Mouse (Mus musculus): ENCODE measurements at regions not wholly inside any gene's neighbourhood (a gene's known extent, or its start where the extent isn't known, plus 50 kb on each side); places are given as distances from the start of the nearest gene placed in this dataset.

DNA sequence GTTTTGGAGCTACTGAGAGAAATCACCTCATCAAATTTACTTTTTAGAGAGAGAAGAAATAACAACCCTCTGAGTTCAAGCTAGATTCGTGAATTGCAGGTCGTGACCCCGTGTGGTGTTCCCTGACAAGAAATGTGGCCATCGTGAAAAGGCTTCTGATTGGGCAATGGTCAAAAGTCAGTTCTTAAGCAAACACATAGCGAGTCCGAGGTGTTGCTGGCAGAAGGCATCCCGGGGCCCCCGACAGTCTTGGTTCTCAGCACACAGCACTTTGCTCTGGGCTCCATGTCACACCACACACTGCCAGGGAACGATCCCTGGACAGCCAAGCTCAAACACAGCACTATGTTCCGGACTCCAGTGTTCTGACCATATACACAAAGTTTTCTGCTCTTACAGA lies 320.0 kb downstream of the Etnk1 start:
- in situ Hi-C loops (cut with MboI; ENCODE audit: low pct_ligation_motif_present, low pct_unique_long_range_greater_than_20kb, low sequenced_read_pairs) (no loop called here), dilution Hi-C loops (cut with MboI; ENCODE audit: extremely low pct_ligation_motif_present, extremely low pct_unique_long_range_greater_than_20kb, low sequenced_read_pairs) (no loop called here)
- H3K36me3 ChIP-seq (replicated peaks in 1 of 2; ENCODE audit: control insufficient read depth in 1 of 2, insufficient read depth in 1 of 2, low read length in 1 of 2) = no peaks in the 10 kb centered on the region

DNA sequence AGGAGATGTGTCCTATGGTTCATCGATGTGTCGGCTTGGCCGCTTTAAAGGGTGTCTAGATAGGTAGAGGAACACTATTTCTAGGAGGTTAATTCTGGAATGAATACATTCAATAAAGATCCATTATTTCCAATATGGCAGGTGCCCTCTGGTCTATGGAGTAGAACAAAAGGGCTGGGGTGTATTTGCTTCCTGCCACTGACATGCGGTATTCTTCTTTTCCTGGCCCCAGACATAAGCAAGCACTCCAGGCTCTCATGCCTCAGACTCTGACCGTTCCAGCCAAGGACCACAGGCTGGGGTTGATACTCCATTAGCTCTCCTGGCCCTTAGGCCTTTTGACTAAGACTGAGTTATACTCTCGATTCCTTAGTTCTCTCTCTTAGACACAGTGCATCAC lies 323.0 kb downstream of the Etnk1 start:
- Histone ChIP-seq H3K9ac (ENCODE audit: insufficient read depth, low read depth) (no peak overlapping the region), H3K4me2 (ENCODE audit: insufficient read depth, low read depth, poor library complexity, severe bottlenecking) (no peak overlapping the region), H3K27ac (ENCODE audit: insufficient read depth, low read depth) (no peak overlapping the region), H3K4me1 (ENCODE audit: control insufficient read depth in 1 of 2, insufficient read depth in 2 of 2) (no peaks in the 10 kb centered on the region), H3K79me2 (replicated peaks; ENCODE audit: control insufficient read depth, extremely low read depth, insufficient read depth, poor library complexity, severe bottlenecking) (no peaks in the 10 kb centered on the region), H3K36me3 (replicated peaks in 1 of 2; ENCODE audit: control insufficient read depth in 1 of 2, insufficient read depth in 1 of 2, low read length in 1 of 2) (no peaks in the 10 kb centered on the region), H3K9me3 (replicated peaks; ENCODE audit: low read length) (no peaks in the 10 kb centered on the region), H3K27me3 (replicated peaks) (no peaks in the 10 kb centered on the region), H3K4me3 (replicated peaks in 1 of 3; ENCODE audit: low read depth in 2 of 3, low read length in 2 of 3, poor library complexity in 1 of 3) (no peak overlapping the region)
- in situ Hi-C loops (cut with MboI; ENCODE audit: low pct_ligation_motif_present, low pct_unique_long_range_greater_than_20kb, low sequenced_read_pairs) = no loop called here
- TF ChIP-seq NELFE (IDR thresholded peaks at IDR 0.05; ENCODE audit: low read depth, low read length) (no peak), PAX5 (IDR thresholded peaks at IDR 0.05; ENCODE audit: low read length) (no peak), MEF2A (IDR thresholded peaks at IDR 0.05; ENCODE audit: borderline replicate concordance, low read depth, low read length) (no peak), TCF12 (IDR thresholded peaks at IDR 0.05; ENCODE audit: low read depth, low read length) (no peak), JUND (conservative IDR thresholded peaks at IDR 0.05; ENCODE audit: low read depth, low read length) (no peak), ETS1 (conservative IDR thresholded peaks at IDR 0.05; ENCODE audit: low read depth, low read length) (no peak), MAX (IDR thresholded peaks at IDR 0.05; ENCODE audit: low read length) (no peak), MYC (IDR thresholded peaks at IDR 0.05; ENCODE audit: low read depth, low read length) (no peak), MXI1 (IDR thresholded peaks at IDR 0.05; ENCODE audit: low read depth, low read length) (no peak), SMC3 (IDR thresholded peaks at IDR 0.05; ENCODE audit: low read depth, low read length) (no peak), E2F4 (IDR thresholded peaks at IDR 0.05; ENCODE audit: insufficient replicate concordance, low read depth, low read length) (no peak)
- dilution Hi-C loops (cut with MboI; ENCODE audit: extremely low pct_ligation_motif_present, extremely low pct_unique_long_range_greater_than_20kb, low sequenced_read_pairs) = no loop called here
- DNase-seq (ENCODE audit: extremely low read depth) = no peak

More for the DNA sequence above, 320.0 kb downstream of the Etnk1 start:
- H3K4me1 ChIP-seq (ENCODE audit: control insufficient read depth in 1 of 2, insufficient read depth in 2 of 2) = no peaks in the 10 kb centered on the region
- no peaks in the 10 kb centered on the region for H3K9me3 ChIP-seq (replicated peaks; ENCODE audit: low read length)
- no peak overlapping the region for H3K4me2 ChIP-seq (ENCODE audit: insufficient read depth, low read depth, poor library complexity, severe bottlenecking)
- no peaks in the 10 kb centered on the region for H3K27me3 ChIP-seq (replicated peaks)
- no peak overlapping the region for H3K4me3 ChIP-seq (replicated peaks in 1 of 3; ENCODE audit: low read depth in 2 of 3, low read length in 2 of 3, poor library complexity in 1 of 3)
- TF ChIP-seq MAZ (IDR thresholded peaks at IDR 0.05; ENCODE audit: low read depth, low read length) = no peak
- TF ChIP-seq NRF1 (IDR thresholded peaks at IDR 0.05; ENCODE audit: low read depth, low read length) = no peak
- no peak for TF ChIP-seq SMC3 (IDR thresholded peaks at IDR 0.05; ENCODE audit: low read depth, low read length)
- no peak for TF ChIP-seq PAX5 (IDR thresholded peaks at IDR 0.05; ENCODE audit: low read length)
- TF ChIP-seq CTCF (conservative IDR thresholded peaks at IDR 0.05 in 1 of 2, IDR thresholded peaks at IDR 0.05 in 1 of 2; ENCODE audit: low read depth in 2 of 2, low read length in 2 of 2) = no peak
- TF ChIP-seq JUND (conservative IDR thresholded peaks at IDR 0.05; ENCODE audit: low read depth, low read length) = no peak
- no peak for TF ChIP-seq EP300 (IDR thresholded peaks at IDR 0.05; ENCODE audit: low read length)
- no peaks in the 10 kb centered on the region for H3K79me2 ChIP-seq (replicated peaks; ENCODE audit: control insufficient read depth, extremely low read depth, insufficient read depth, poor library complexity, severe bottlenecking)
- DNase-seq (ENCODE audit: extremely low read depth) = no peak
- no peak overlapping the region for H3K27ac ChIP-seq (ENCODE audit: insufficient read depth, low read depth)
- H3K9ac ChIP-seq (ENCODE audit: insufficient read depth, low read depth) = no peak overlapping the region

DNA sequence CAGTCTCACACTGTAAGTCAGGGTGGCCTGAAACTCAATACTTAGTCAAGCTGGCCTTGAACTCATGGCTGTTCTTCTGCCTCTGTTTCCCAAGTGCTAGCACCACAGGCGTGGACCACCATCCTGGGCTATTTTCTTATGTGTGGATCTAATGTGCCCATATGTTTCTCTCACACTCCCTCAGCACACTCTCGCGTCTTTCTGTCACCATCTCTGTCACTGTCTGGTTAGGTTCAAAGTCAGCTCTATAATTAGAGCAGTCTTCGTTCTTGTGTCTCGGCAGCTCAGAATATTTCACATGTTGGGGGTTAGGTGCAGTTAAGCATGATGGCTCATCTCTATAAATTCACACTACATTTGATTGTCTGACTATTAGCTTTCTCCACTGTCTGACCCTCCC lies 324.4 kb downstream of the Etnk1 start:
- H3K79me2 ChIP-seq (replicated peaks; ENCODE audit: control insufficient read depth, extremely low read depth, insufficient read depth, poor library complexity, severe bottlenecking) = no peaks in the 10 kb centered on the region
- H3K27ac ChIP-seq (ENCODE audit: insufficient read depth, low read depth) = no peak overlapping the region
- H3K9ac ChIP-seq (ENCODE audit: insufficient read depth, low read depth) = no peak overlapping the region
- H3K4me2 ChIP-seq (ENCODE audit: insufficient read depth, low read depth, poor library complexity, severe bottlenecking) = no peak overlapping the region
- no peaks in the 10 kb centered on the region for H3K4me1 ChIP-seq (ENCODE audit: control insufficient read depth in 1 of 2, insufficient read depth in 2 of 2)
- H3K27me3 ChIP-seq (replicated peaks) = no peaks in the 10 kb centered on the region
- DNase-seq (ENCODE audit: extremely low read depth) = no peak
- in situ Hi-C loops (cut with MboI; ENCODE audit: low pct_ligation_motif_present, low pct_unique_long_range_greater_than_20kb, low sequenced_read_pairs) (no loop called here), dilution Hi-C loops (cut with MboI; ENCODE audit: extremely low pct_ligation_motif_present, extremely low pct_unique_long_range_greater_than_20kb, low sequenced_read_pairs) (no loop called here)
- H3K9me3 ChIP-seq (replicated peaks; ENCODE audit: low read length) = no peaks in the 10 kb centered on the region
- no peak for TF ChIP-seq SIN3A (IDR thresholded peaks at IDR 0.05; ENCODE audit: low read length)
- TF ChIP-seq SMC3 (IDR thresholded peaks at IDR 0.05; ENCODE audit: low read depth, low read length) = no peak
- TF ChIP-seq NRF1 (IDR thresholded peaks at IDR 0.05; ENCODE audit: low read depth, low read length) = no peak
- TF ChIP-seq HCFC1 (IDR thresholded peaks at IDR 0.05; ENCODE audit: low read depth, low read length) = no peak
- TF ChIP-seq MAFK (IDR thresholded peaks at IDR 0.05; ENCODE audit: insufficient replicate concordance, low read length) = no peak
- no peak for TF ChIP-seq RAD21 (IDR thresholded peaks at IDR 0.05; ENCODE audit: low read depth, low read length)
- TF ChIP-seq E2F4 (IDR thresholded peaks at IDR 0.05; ENCODE audit: insufficient replicate concordance, low read depth, low read length) = no peak
- no peak for TF ChIP-seq MXI1 (IDR thresholded peaks at IDR 0.05; ENCODE audit: low read depth, low read length)
- TF ChIP-seq CHD2 (IDR thresholded peaks at IDR 0.05; ENCODE audit: low read length) = no peak
- TF ChIP-seq ZNF384 (IDR thresholded peaks at IDR 0.05; ENCODE audit: low read depth, low read length) = no peak
- no peak for TF ChIP-seq ZC3H11A (IDR thresholded peaks at IDR 0.05; ENCODE audit: low read depth, low read length)
- TF ChIP-seq UBTF (IDR thresholded peaks at IDR 0.05; ENCODE audit: low read depth, low read length) = no peak
- TF ChIP-seq MAZ (IDR thresholded peaks at IDR 0.05; ENCODE audit: low read depth, low read length) = no peak
- no peak for TF ChIP-seq TCF12 (IDR thresholded peaks at IDR 0.05; ENCODE audit: low read depth, low read length)
- no peak for TF ChIP-seq MYC (IDR thresholded peaks at IDR 0.05; ENCODE audit: low read depth, low read length)
- TF ChIP-seq ZKSCAN1 (IDR thresholded peaks at IDR 0.05; ENCODE audit: borderline replicate concordance, low read depth, low read length) = no peak
- TF ChIP-seq RCOR1 (conservative IDR thresholded peaks at IDR 0.05; ENCODE audit: low read depth, low read length) = no peak
- TF ChIP-seq POLR2AphosphoS2 (IDR thresholded peaks at IDR 0.05; ENCODE audit: low read depth, low read length) = no peak
- H3K36me3 ChIP-seq (replicated peaks in 1 of 2; ENCODE audit: control insufficient read depth in 1 of 2, insufficient read depth in 1 of 2, low read length in 1 of 2) = no peaks in the 10 kb centered on the region
- H3K4me3 ChIP-seq (replicated peaks in 1 of 3; ENCODE audit: low read depth in 2 of 3, low read length in 2 of 3, poor library complexity in 1 of 3) = no peak overlapping the region

Measured in CH12.LX (cell line).